Mouse (Mus musculus) cortical plate, adult 2 months (tissue): ENCODE measurements at regions not wholly inside any gene's neighbourhood (a gene's known extent, or its start where the extent isn't known, plus 50 kb on each side); places are given as distances from the start of the nearest gene placed in this dataset.

Source experiments
- H3K27ac ChIP-seq: fragments of 200-500 bp; 2 replicates; pipeline ENCODE4 v1.5.1; 2012; ENCODE audit warnings: low read length, control low read depth, inconsistent platforms; ENCODE audit not compliant: insufficient read depth
- H3K4me1 ChIP-seq: fragments of 200-500 bp; 2 replicates; pipeline ENCODE4 v1.6.1; 2011; ENCODE audit warnings: low read length; ENCODE audit not compliant: control insufficient read depth, insufficient read depth
- H3K4me3 ChIP-seq: fragments of 200-500 bp; 2 replicates; pipeline ENCODE4 v1.5.1; 2011; ENCODE audit warnings: mild to moderate bottlenecking, low read length, control low read depth; ENCODE audit not compliant: insufficient read depth
- CTCF ChIP-seq: fragments of 200-500 bp; IDR thresholded peaks from 2 replicates; pipeline ENCODE4 v1.5.1; 2011; ENCODE audit warnings: mild to moderate bottlenecking, control low read depth, low read length; ENCODE audit not compliant: insufficient read depth; ENCODE audit errors: extremely low read depth
- POLR2A ChIP-seq: fragments of 200-500 bp; IDR thresholded peaks from 2 replicates; pipeline ENCODE4 v1.6.1; 2011; ENCODE audit warnings: mild to moderate bottlenecking, low read length, control low read depth; ENCODE audit not compliant: insufficient read depth; ENCODE audit errors: extremely low read depth

DNA sequence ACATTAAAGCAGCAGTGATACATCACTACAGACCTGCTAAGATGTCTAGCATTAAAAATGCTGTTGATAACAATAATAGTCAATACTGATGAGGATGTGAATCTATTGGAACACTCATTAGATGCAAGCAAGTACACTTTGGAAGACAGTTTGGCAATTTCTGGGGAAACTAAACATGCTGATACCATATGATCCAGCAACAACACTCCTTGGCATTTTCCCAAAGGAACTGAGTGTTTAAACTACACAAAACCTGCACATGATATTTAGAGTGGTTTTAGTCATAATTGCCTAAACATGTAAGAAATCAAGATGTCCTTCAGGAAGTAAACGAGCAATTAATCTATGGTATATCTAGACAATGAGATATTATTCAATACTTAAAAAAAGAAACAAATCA, 95.2 kb downstream of the Gm10260 start:
- no peak overlapping the region for H3K27ac ChIP-seq
- H3K4me3 ChIP-seq, result no peak overlapping the region
- TF ChIP-seq POLR2A, result no peak
- no peak for TF ChIP-seq CTCF
- H3K4me1 ChIP-seq, result peaks cover 2% of the 10 kb centered on the region

- H3K27ac ChIP-seq, result no peak overlapping the region
- no peak overlapping the region for H3K4me3 ChIP-seq
- peaks cover 2% of the 10 kb centered on the region for H3K4me1 ChIP-seq
- TF ChIP-seq POLR2A (no peak), CTCF (no peak)
These were observed 97.7 kb downstream of the Gm10260 start for GRCm38 (mm10) chr13:97662741-97663140.

- no peak for TF ChIP-seq CTCF
- no peak for TF ChIP-seq POLR2A
- Histone ChIP-seq H3K4me1 (peaks cover 2% of the 10 kb centered on the region; the same call in 1 of the 2 replicates), H3K4me3 (no peak overlapping the region), H3K27ac (no peak overlapping the region)
These were observed 103.8 kb downstream of the Gm10260 start for GRCm38 (mm10) chr13:97656618-97657017.

DNA sequence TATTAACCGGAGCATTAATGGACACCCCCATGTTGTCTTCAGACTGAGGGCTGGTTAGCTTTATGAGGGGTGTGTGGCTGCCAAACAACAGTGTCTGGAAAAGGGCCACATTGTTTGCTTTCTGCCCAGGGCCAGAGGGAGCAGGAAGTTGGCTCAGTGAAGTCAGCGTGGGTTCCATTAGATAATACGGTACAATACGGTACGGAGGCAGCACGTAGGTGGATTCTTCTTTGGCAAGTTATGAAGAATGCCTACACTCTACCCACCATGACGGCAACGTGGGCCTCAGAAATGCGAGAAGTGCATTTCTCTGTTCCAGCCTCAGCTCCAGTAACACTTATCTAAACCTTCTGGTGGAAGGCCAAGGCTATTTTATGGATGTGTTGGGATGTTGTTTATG, 108.2 kb downstream of the Gm10260 start:
- H3K4me3 ChIP-seq, result no peak overlapping the region
- H3K4me1 ChIP-seq, result peaks cover 2% of the 10 kb centered on the region; the same call in 1 of the 2 replicates
- TF ChIP-seq CTCF (no peak), POLR2A (no peak)
- no peak overlapping the region; the same call in 1 of the 2 replicates for H3K27ac ChIP-seq

DNA sequence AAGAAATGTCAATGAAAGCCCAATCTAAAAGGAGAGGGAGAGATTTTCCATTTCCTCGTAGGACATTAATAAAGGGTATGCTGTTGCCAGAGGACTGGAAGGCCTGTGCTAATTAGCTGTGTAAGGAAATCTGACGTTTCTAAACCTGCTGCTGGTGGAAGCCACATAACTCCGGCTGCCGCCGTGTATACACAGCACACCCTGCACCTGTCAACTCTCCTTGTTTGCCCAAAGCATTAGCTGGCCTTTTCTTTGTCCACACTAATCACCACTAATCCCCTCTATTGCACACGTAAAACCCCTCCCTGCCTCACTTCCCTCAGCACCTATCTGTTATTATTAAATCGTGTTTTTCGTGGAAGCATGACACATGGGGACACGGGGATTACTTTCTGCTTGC, 108.7 kb downstream of the Gm10260 start:
- no peak overlapping the region for H3K4me3 ChIP-seq
- no peak for TF ChIP-seq POLR2A
- no peak for TF ChIP-seq CTCF
- no peak overlapping the region for H3K27ac ChIP-seq
- peaks cover 2% of the 10 kb centered on the region; the same call in 1 of the 2 replicates for H3K4me1 ChIP-seq

DNA sequence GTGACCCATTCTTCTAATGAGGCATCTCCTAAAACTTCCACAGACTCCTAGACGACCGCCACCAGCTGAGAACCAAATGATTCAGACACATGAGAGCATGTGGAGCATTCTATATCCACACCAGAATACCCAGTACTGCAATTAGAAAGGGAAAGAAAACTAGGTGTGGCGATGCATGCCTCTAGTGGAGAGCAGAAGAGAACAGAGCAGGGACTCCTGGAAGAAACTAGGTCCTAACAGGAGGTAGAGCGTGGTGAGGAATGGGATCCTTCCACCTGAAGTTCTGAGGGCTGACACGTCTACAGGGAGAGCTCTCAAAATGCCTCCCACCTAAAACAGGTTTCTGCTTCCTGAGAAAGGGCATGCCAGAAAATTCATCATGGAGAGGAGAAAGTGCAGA, 109.3 kb downstream of the Gm10260 start:
- Histone ChIP-seq H3K4me3 (no peak overlapping the region), H3K4me1 (no peaks in the 10 kb centered on the region; the same call in 1 of the 2 replicates), H3K27ac (no peak overlapping the region)
- no peak for TF ChIP-seq POLR2A
- no peak for TF ChIP-seq CTCF

- Histone ChIP-seq H3K27ac (no peak overlapping the region), H3K4me1 (peaks cover 4% of the 10 kb centered on the region; the same call in 1 of the 2 replicates), H3K4me3 (no peak overlapping the region)
- no peak for TF ChIP-seq CTCF
- no peak for TF ChIP-seq POLR2A
These were observed 110.2 kb downstream of the Gm10260 start for GRCm38 (mm10) chr13:97650191-97650590.

GRCm38 (mm10) chr13:97647486-97647885, 112.9 kb downstream of the Gm10260 start:
- H3K4me3 ChIP-seq, result no peak overlapping the region
- TF ChIP-seq CTCF (no peak), POLR2A (no peak)

DNA sequence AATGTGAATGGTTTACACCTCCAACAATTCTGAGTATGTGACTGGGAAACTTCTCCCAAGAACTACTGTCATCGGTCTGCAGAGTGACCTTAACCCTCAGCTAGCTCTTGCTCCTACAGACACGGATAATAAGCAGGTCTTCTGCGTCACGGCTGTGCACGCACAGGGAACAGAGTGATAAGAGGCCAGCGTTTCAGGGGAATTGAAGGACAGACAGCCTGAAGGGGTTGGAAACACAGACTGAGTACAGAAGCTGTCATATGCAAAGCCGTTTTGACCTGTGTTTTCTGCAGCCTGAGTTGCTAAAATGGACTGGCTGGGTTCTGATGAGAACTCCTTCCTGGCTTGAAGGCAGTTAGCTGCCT, 114.4 kb downstream of the Gm10260 start:
- Histone ChIP-seq H3K4me1 (peaks cover 4% of the 10 kb centered on the region; the same call in 1 of the 2 replicates), H3K27ac (no peak overlapping the region), H3K4me3 (no peak overlapping the region)
- no peak for TF ChIP-seq CTCF

More at GRCm38 (mm10) chr13:97647486-97647885, 112.9 kb downstream of the Gm10260 start:
- Histone ChIP-seq H3K4me1 (peaks cover 4% of the 10 kb centered on the region; the same call in 1 of the 2 replicates), H3K27ac (no peak overlapping the region)

DNA sequence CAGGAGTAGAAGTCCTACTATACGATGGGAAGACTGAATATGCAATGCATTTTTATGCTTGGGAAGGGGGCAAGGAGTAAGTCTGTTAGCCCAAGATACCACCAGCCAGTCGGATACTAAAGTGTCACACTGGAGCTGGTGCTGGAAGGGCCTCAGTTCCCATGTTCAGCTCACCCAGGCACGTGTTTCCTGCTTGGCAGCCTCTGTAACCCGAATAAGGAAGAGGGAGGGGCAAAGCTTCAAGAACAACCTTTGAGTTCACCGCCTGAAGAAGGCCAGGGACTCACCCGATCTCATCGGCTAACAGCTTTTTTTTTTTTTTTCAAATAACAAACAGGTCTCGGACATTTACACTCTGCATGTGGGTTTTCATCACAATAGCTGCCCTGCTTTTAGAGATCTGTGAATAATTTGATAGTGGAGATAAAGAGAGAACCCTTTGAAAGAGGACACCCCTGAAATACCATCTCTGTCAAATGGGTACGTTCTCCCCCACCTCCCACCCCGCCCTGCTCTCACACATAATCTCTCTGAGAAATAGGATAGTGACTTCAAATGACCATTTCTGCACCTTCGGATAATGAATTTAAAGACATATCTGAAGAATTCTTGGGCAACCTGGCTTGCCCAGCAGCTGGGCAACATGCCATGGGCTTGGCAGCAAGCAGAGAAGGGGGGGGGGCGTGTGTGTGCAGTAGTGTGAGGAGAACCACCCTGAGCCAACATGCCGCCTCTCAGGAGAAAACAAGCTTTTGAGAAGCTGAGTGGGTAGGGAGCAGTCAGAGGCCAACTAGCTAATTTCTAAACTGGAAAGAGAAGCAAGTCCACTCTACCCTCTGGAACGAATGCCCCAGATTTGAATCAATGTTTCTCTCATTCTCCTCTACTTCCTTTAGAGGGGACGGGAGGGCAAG, 115.1 kb downstream of the Gm10260 start:
- no peak overlapping the region for H3K27ac ChIP-seq
- TF ChIP-seq CTCF (no peak), POLR2A (no peak)
- H3K4me3 ChIP-seq, result no peak overlapping the region
- peaks cover 4% of the 10 kb centered on the region; the same call in 1 of the 2 replicates for H3K4me1 ChIP-seq
